Mouse (Mus musculus) hindbrain, embryonic 12.5 days (tissue): ENCODE data around the gene Fam205a3. TPM values are rescaled to one million over a fixed set of nuclear protein-coding genes. Genes with fewer than 3 reads are reported as not detected.
"Not testable (repeated sequence)": the region's sequence is repeated elsewhere in the genome, so short reads cannot be mapped to it uniquely, and the experiment has no call there.

ENCODE experiments used
- ATAC-seq: fragments of 200-750 bp; cut with Nextera tagmentation; 2 replicates; pipeline ENCODE4 v1.8.0; 2017; ENCODE audit warnings: moderate TSS enrichment; ENCODE audit not compliant: low FRiP score
- H3K27ac ChIP-seq: fragments of 300-500 bp; sonication (generic); 2 replicates; pipeline ENCODE4 v1.5.1; 2016; ENCODE audit warnings: mild to moderate bottlenecking
- H3K27me3 ChIP-seq: fragments of 300-500 bp; sonication (generic); 2 replicates; pipeline ENCODE4 v1.6.1; 2016; ENCODE audit warnings: mild to moderate bottlenecking
- H3K36me3 ChIP-seq: fragments of 300-500 bp; sonication (generic); 2 replicates; pipeline ENCODE4 v1.6.1; 2016; ENCODE audit warnings: mild to moderate bottlenecking
- H3K4me1 ChIP-seq: fragments of 300-500 bp; sonication (generic); 2 replicates; pipeline ENCODE4 v1.6.1; 2016
- H3K4me2 ChIP-seq: fragments of 300-500 bp; sonication (generic); replicated peaks from 2 replicates; pipeline ENCODE4 v1.6.1; 2016; ENCODE audit warnings: mild to moderate bottlenecking
- H3K4me3 ChIP-seq: fragments of 300-500 bp; sonication (generic); 2 replicates; pipeline ENCODE4 v1.5.1; 2016; ENCODE audit warnings: mild to moderate bottlenecking
- H3K9ac ChIP-seq: fragments of 300-500 bp; sonication (generic); 2 replicates; pipeline ENCODE4 v1.6.1; 2016; ENCODE audit warnings: mild to moderate bottlenecking, moderate library complexity
- H3K9me3 ChIP-seq: fragments of 300-500 bp; sonication (generic); replicated peaks from 2 replicates; pipeline ENCODE4 v1.6.1; 2016; ENCODE audit warnings: mild to moderate bottlenecking
- WGBS: fragments of 180-500 bp; shearing (Covaris S2); methylation state at CpG from one replicate; pipeline ENCODE4 v1.1.7; 2016; 5-methylcytosine and 5-hydroxymethylcytosine counted together
- polyA plus RNA-seq: library from polyadenylated mRNA; unstranded; fragments of >200 nt; fragmentation: Nextera tagmentation; extraction: Ambion mirVana; gene quantifications from 2 replicates; pipeline ENCODE4 v1.2.1, GENCODE M21; 2016

The Fam205a3 gene
- polyA plus RNA-seq, result 0.05 TPM in 1 of 2 replicates, not detected in the other

GRCm38 (mm10) chr4:42318034-42318433, at the start of gene Fam205a3:
Gene Fam205a3 (plus strand): TSS chr4:42318334.
- H3K4me1 ChIP-seq, H3K27me3 ChIP-seq, ATAC-seq, H3K4me3 ChIP-seq, H3K36me3 ChIP-seq, H3K27ac ChIP-seq, H3K4me2 ChIP-seq, H3K9ac ChIP-seq, H3K9me3 ChIP-seq: not testable (repeated sequence)
- WGBS, result no CpG with 5 or more reads among the region's 1 CpGs

DNA sequence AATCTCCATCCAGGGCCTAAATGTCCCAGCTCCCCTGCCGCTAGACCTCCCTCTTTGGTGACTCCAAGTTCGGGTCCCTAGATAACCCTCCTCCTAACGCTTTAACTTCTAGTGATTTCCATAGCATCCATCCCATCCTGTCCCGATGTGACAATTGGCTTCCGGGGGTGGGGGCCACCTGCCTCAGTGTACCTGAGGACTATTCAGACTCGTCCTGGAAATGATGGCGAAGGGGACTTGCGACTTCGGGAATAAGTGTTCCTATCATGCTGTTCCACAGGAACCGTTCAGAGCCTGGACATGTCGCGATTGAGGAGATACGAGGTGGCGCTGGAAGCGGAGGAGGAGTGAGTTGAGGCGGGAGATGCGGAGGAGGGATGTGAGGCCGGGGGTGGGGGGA, 24.2 kb upstream of the Fam205a3 start, which contains the start of gene Gm21953:
Gene Gm21953, plus strand, starts transcription at position 301 of the 400 bp plus-strand sequence.
- H3K4me3 ChIP-seq, ATAC-seq, H3K36me3 ChIP-seq, H3K27ac ChIP-seq, H3K4me1 ChIP-seq, H3K9me3 ChIP-seq, H3K9ac ChIP-seq, H3K4me2 ChIP-seq, H3K27me3 ChIP-seq: not testable (repeated sequence)
- no CpG with 5 or more reads among the region's 18 CpGs for WGBS

Other genes with a start within 250 kb of the Fam205a3 start
- not detected in 2 replicates for gene Gm3893, start 227.1 kb upstream of the Fam205a3 start, polyA plus RNA-seq
- gene Gm13304, start 203.5 kb upstream of the Fam205a3 start, polyA plus RNA-seq, result 1.3 TPM in 1 of 2 replicates, not detected in the other
- gene Gm13306, start 164.9 kb upstream of the Fam205a3 start, polyA plus RNA-seq, result not detected in 2 replicates
- gene Gm13305, start 149.7 kb upstream of the Fam205a3 start, polyA plus RNA-seq, result not detected in 2 replicates
- not detected in 2 replicates for gene Gm10600, start 77.7 kb upstream of the Fam205a3 start, polyA plus RNA-seq
- not detected in 2 replicates for gene Ccl21b, start 62.6 kb upstream of the Fam205a3 start, polyA plus RNA-seq
- not detected in 2 replicates for gene Gm21953, start 24.1 kb upstream of the Fam205a3 start, polyA plus RNA-seq
- gene Gm21586, start 121.0 kb downstream of the Fam205a3 start, polyA plus RNA-seq, result not detected in 2 replicates
- 0.12 TPM in 1 of 2 replicates, not detected in the other for gene Gm2163, start 148.4 kb downstream of the Fam205a3 start, polyA plus RNA-seq
- 0.05 TPM in 1 of 2 replicates, not detected in the other for gene Fam205a2, start 209.8 kb downstream of the Fam205a3 start, polyA plus RNA-seq